Mouse (Mus musculus): Measurements from ENCODE around the gene Pdzd4. TPM values are rescaled to one million over a fixed set of nuclear protein-coding genes. Genes with fewer than 3 reads are reported as not detected.

Pdzd4 gene
- polyA plus RNA-seq (2015; fragmentation: Nextera tagmentation; extraction: Ambion mirVana), result 0.51 and 1.0 TPM in 2 replicates

DNA sequence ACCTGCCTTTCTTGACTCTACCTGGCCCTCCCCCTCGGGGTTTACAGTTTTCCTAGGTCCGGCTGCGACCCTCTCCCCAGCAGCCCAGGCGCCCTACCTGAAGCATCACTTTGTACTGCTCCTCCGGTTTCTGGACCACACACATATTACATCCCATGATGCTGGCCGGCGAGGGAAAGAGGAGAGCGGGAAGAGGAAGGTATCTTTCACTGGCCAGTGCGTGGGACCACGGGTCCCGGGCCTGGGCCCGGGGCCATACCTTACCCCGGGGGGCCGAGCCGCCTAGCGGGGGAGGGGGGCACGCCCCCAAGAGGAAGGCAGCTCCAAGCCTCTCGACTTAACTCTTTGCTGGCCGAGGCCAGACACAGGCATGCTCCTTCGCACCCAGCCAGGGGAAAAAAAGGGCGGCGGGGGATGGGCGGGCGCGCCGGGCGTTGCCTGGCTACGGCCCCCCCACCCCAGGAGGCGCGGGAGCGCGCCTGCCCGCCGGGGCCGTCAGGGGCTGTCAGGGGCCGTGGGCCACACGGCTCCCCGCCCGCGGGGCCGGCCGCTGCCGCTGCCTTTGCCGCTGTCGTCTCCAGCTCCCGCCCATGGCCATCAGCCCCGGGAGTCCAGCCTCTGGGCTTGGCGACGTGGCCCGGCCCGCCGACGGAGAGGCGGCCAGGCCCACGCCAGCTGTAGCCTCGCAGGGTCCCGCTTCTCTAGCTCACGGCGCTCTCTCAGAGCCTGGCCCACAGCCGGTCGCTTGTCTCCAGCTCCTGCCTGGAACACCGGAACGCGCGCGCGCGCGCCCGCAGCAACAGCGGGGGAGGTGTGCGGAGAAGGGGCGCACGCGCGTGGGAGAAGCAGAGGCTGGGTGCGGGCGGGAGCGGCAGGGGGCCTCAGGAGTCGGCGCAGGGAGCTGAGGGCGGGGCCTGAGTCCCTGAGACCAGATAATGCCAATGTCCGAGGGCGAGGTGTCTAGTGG is at the start of gene Pdzd4:
Pdzd4 (minus strand) TSS at position 785 of the 967 bp plus-strand sequence.
- WGBS, result 19% methylated on average over 72 of the region's 84 CpGs
- Histone ChIP-seq H3K9me3 (no peaks in the 10 kb centered on the region), H3K4me2 (peak within 1 kb of the TSS; percentile 65), H3K4me1 (peaks cover 10% of the 10 kb centered on the region; the same call in 1 of the 2 replicates), H3K36me3 (no peaks in the 10 kb centered on the region), H3K9ac (peak within 1 kb of the TSS; percentile 60), H3K27ac (peak within 1 kb of the TSS; percentile 65), H3K4me3 (peak within 1 kb of the TSS; percentile 61), H3K27me3 (peaks cover 22% of the 10 kb centered on the region)
- ATAC-seq (ENCODE audit: insufficient number of reproducible peaks, low FRiP score, low TSS enrichment, low read depth), result peak; percentile 74

DNA sequence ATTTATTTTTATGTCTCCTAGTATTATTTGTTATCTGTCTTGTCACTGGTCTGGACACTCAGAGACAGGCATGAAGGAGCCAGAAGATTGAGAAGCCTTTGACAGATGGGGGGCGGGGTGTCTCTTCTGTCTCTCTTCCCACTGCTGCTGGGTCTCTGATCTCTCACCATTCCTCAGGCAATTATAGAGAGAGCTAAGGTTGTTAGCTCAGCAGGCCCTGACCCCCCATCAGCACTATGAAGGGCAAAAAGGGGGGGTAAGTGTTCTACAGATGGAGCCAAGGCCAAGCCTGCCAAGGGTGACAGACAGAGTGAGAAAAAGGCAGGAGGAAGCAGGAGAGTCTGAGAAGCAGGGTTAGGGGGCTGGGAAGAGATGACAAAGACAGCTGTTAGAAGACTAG is 47.2 kb upstream of the Pdzd4 start:
- Histone ChIP-seq H3K4me1 (no peaks in the 10 kb centered on the region), H3K27ac (no peak overlapping the region), H3K4me2 (no peak overlapping the region), H3K27me3 (no peaks in the 10 kb centered on the region), H3K9me3 (no peaks in the 10 kb centered on the region), H3K9ac (no peak overlapping the region), H3K4me3 (no peak overlapping the region), H3K36me3 (no peaks in the 10 kb centered on the region)
- WGBS, result 58% methylated on average over 1 of the region's 1 CpGs
- no peak for ATAC-seq (ENCODE audit: insufficient number of reproducible peaks, low FRiP score, low TSS enrichment, low read depth)

DNA sequence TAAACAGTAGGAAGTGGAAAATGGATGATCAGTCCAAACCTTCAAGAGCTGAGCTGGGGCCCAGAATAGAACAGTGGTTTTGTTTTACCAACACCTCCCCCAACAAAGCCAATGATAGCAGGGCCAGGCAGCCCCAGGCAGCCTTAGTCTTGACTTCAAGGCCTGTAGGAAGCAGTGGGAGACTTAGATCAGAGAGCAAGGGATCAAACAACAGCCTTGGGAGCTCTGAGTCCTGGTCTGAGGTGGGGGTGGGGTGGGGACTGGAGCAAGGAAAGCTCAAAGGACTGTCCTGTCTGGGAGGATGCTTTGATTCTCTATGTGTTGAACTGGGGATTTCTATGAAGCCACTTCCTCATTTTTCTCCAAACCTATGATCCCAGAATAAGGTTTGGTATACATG is 46.7 kb upstream of the Pdzd4 start:
- no peaks in the 10 kb centered on the region for H3K36me3 ChIP-seq
- no peak overlapping the region for H3K27ac ChIP-seq
- H3K27me3 ChIP-seq, result no peaks in the 10 kb centered on the region
- no peak overlapping the region for H3K9ac ChIP-seq
- H3K9me3 ChIP-seq, result no peaks in the 10 kb centered on the region
- no peak for ATAC-seq (ENCODE audit: insufficient number of reproducible peaks, low FRiP score, low TSS enrichment, low read depth)
- H3K4me3 ChIP-seq, result no peak overlapping the region
- no peaks in the 10 kb centered on the region for H3K4me1 ChIP-seq
- no peak overlapping the region for H3K4me2 ChIP-seq

DNA sequence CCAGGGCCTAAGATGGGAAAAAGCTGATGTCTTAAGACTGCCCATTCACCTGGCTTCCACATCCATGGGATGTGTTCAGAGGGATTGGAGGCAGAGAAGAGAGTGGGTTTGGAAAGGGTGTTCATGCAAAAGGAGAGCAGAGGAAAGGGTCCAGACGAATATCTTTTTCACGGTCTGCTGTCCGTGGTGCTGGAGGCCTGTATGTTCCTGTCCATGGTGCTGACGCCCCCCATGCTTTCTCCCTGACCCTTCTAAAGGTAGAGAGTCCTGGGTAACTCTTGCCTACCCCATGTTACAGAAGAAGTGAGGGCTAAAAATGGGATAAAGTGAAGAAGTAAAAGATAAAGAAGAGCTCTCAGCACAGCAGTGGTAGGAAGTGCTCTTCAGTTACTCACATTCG is 44.6 kb upstream of the Pdzd4 start:
- Histone ChIP-seq H3K9me3 (no peaks in the 10 kb centered on the region), H3K27ac (no peak overlapping the region), H3K36me3 (no peaks in the 10 kb centered on the region), H3K4me3 (no peak overlapping the region), H3K4me1 (no peaks in the 10 kb centered on the region), H3K9ac (no peak overlapping the region), H3K4me2 (no peak overlapping the region), H3K27me3 (no peaks in the 10 kb centered on the region)
- no peak for ATAC-seq (ENCODE audit: insufficient number of reproducible peaks, low FRiP score, low TSS enrichment, low read depth)
- WGBS, result 13% methylated on average over 5 of the region's 5 CpGs

DNA sequence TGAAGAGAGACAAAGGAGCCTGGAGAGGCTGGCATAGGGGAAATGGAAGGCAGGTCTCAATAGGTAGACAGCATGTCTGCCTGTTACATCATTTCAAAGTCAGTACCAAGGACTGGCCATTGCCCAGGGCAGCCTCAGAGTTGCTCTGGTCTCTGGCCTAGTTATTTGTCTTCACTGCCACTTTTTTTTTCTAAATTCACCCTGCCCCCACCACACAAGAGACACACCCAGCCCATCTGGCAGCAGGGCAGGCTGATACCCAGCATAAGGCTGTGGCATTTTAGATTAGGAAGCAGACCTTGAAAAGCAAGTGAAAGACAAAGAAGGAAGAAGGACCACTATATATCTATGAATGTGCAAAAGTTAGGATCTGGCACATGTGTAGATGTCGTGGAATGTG is 43.1 kb upstream of the Pdzd4 start:
- Histone ChIP-seq H3K27ac (no peak overlapping the region), H3K4me2 (no peak overlapping the region), H3K9me3 (no peaks in the 10 kb centered on the region), H3K9ac (no peak overlapping the region), H3K4me3 (no peak overlapping the region), H3K36me3 (no peaks in the 10 kb centered on the region), H3K27me3 (no peaks in the 10 kb centered on the region), H3K4me1 (no peaks in the 10 kb centered on the region)
- 63% methylated on average over 1 of the region's 1 CpGs for WGBS
- ATAC-seq (ENCODE audit: insufficient number of reproducible peaks, low FRiP score, low TSS enrichment, low read depth), result no peak

DNA sequence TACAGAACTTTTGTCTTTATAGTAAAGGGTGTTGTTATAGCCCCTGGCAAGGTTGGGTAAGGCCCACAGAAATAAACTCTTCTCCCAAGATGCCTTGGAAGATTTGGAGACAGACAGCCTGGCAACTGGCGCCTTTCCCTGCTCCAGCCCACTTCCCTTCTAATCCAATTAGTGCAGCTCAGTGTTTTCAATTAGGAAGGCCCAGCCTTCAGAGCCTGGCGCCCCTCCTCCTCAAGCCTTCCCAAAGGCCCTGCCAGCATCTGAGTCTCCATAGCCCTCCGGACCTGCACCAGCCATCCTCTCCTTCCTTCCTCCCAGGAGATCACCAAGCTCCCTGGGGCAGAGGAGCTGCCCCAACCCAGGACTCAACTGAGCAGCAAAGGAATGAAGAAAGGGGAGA is 42.5 kb upstream of the Pdzd4 start:
- Histone ChIP-seq H3K4me2 (no peak overlapping the region), H3K27me3 (no peaks in the 10 kb centered on the region), H3K36me3 (no peaks in the 10 kb centered on the region), H3K27ac (no peak overlapping the region), H3K9ac (no peak overlapping the region), H3K9me3 (no peaks in the 10 kb centered on the region), H3K4me3 (no peak overlapping the region), H3K4me1 (no peaks in the 10 kb centered on the region)
- whole genome bisulfite sequencing, result 22% methylated on average over 3 of the region's 3 CpGs
- ATAC-seq (ENCODE audit: insufficient number of reproducible peaks, low FRiP score, low TSS enrichment, low read depth), result no peak

DNA sequence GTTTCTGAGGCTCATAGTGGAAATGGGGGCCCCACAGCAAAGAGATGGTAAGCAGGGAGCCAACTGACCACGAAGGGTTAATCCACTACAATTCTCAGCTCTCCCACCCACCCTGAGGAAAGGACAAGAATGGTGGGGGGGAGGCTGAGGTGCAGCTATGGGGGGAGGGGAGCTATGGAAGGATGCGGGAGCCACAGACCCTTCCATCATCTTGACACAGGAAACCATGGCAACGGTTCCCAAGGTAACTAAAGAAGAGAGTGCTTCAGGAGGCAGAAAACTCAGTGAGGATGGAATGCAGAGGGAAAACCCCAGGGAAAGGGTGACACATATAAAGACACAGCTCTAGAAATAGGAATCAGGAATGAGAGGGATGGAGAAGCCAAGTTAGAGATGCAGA is 39.9 kb upstream of the Pdzd4 start:
- no peaks in the 10 kb centered on the region for H3K27me3 ChIP-seq
- H3K4me2 ChIP-seq, result no peak overlapping the region
- no peak for ATAC-seq (ENCODE audit: insufficient number of reproducible peaks, low FRiP score, low TSS enrichment, low read depth)
- H3K36me3 ChIP-seq, result no peaks in the 10 kb centered on the region
- H3K4me1 ChIP-seq, result no peaks in the 10 kb centered on the region
- no peaks in the 10 kb centered on the region for H3K9me3 ChIP-seq
- H3K27ac ChIP-seq, result no peak overlapping the region
- no peak overlapping the region for H3K9ac ChIP-seq
- H3K4me3 ChIP-seq, result no peak overlapping the region
- WGBS, result 46% methylated on average over 3 of the region's 3 CpGs

DNA sequence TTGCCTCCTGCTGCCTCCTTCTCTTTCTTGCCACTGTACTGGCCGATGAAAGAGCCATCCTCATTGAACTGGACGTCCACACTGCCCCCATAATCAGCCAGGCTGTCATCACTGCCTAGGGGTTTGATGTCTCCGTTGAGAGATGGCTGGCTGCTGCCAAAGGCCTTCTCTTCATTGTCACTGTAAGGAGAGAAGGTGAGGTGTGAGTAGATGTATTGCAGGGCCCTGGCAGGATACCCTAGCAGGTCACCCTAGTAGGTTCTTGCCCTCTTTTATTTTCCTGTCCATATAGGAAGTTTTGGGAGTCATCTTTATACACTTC is 30.3 kb upstream of the Pdzd4 start:
- ATAC-seq (ENCODE audit: insufficient number of reproducible peaks, low FRiP score, low TSS enrichment, low read depth), result no peak
- no peak overlapping the region for H3K27ac ChIP-seq
- no peaks in the 10 kb centered on the region for H3K9me3 ChIP-seq
- no peak overlapping the region for H3K4me2 ChIP-seq
- no peaks in the 10 kb centered on the region for H3K4me1 ChIP-seq
- H3K27me3 ChIP-seq, result no peaks in the 10 kb centered on the region
- WGBS, result 67% methylated on average over 3 of the region's 3 CpGs
- no peak overlapping the region for H3K9ac ChIP-seq
- H3K36me3 ChIP-seq, result no peaks in the 10 kb centered on the region
- no peak overlapping the region for H3K4me3 ChIP-seq

DNA sequence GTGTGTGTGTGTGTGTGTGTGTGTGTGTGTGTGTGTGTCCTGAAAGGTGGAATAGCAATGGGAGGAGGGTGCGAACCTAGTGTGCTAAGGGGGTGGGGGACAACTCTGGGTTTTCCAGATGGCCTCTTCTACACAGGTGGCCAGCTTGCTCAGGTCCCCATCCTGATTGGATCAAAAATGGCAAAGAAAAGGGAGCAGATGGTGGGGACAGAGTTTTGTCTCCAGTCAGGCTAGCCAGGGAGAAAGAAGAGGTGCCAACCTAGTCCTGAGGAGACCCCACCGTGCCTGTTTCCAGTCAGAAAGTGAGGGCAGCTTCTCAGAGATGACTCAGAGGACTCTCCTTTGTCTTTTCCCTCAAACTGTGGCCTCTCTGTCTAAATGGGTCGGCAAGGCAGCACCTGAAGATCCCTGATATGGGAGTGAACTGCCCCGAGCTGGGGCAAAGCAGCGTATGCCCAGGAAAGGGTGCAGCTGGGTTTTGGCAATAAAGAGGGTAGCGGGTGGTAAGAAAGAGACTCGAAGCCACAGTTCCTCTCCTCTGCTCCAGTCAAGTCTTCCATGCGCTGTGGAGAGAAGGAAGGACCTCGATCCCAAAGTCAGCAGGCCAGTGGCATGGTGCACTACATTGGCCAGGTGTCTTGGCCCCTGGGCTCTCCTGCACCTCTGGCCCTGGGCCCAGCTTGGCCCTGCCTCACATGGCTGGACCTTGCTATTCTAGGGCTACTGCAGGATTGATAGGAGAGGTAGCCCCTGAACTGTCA is 29.7 kb upstream of the Pdzd4 start:
- no peak overlapping the region for H3K27ac ChIP-seq
- H3K9me3 ChIP-seq, result no peaks in the 10 kb centered on the region
- H3K9ac ChIP-seq, result no peak overlapping the region
- H3K4me1 ChIP-seq, result no peaks in the 10 kb centered on the region
- no peak for ATAC-seq (ENCODE audit: insufficient number of reproducible peaks, low FRiP score, low TSS enrichment, low read depth)
- H3K27me3 ChIP-seq, result no peaks in the 10 kb centered on the region
- no peaks in the 10 kb centered on the region for H3K36me3 ChIP-seq
- 86% methylated on average over 8 of the region's 9 CpGs for WGBS
- no peak overlapping the region for H3K4me3 ChIP-seq
- no peak overlapping the region for H3K4me2 ChIP-seq

DNA sequence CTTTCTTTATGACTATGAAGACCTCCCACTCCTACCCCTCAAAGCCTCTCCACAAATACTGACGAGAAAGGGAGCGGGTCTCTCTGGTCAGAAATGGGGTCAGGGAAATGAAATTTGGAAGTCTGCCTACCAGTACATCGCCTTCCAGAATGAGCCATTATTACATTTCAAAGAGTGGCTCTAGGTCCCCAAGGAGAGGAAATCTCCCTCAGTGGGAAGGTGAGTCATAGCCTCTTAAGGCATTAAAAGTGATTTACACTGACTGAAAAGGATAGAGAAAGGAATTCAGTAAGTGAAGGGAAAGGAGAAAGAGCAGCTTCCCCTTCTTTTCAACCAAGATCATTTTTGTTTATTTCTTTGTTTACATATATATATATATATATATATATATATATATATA is 11.9 kb upstream of the Pdzd4 start:
- WGBS, result 78% methylated on average over 3 of the region's 3 CpGs
- Histone ChIP-seq H3K4me1 (no peaks in the 10 kb centered on the region), H3K27me3 (no peaks in the 10 kb centered on the region), H3K9me3 (no peaks in the 10 kb centered on the region), H3K4me2 (no peak overlapping the region), H3K27ac (no peak overlapping the region), H3K9ac (no peak overlapping the region), H3K36me3 (no peaks in the 10 kb centered on the region), H3K4me3 (no peak overlapping the region)
- ATAC-seq (ENCODE audit: insufficient number of reproducible peaks, low FRiP score, low TSS enrichment, low read depth), result no peak

DNA sequence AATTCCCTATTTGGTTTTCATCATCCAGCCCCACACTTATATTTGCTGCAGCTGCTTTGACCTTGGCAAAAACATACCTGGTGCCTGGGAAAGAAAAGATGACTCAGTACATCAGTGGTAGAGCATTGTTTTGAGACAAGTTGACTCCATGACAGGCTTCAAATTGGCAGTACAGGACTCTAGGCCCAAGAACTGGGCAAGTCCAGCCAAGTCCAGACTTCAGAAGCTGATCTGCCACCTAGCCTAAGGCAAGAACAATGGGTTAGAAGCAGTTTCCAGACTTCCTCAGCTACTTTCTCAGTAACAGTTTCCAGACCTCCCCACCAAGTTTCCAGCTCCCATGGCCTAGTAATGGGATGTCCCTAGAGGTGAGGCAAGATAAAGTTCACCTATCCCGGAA is 11.0 kb upstream of the Pdzd4 start:
- no peak overlapping the region for H3K4me3 ChIP-seq
- H3K9me3 ChIP-seq, result no peaks in the 10 kb centered on the region
- no peak overlapping the region for H3K4me2 ChIP-seq
- no peak overlapping the region for H3K9ac ChIP-seq
- WGBS, result 87% methylated on average over 1 of the region's 1 CpGs
- H3K4me1 ChIP-seq, result no peaks in the 10 kb centered on the region
- no peaks in the 10 kb centered on the region for H3K27me3 ChIP-seq
- no peaks in the 10 kb centered on the region for H3K36me3 ChIP-seq
- H3K27ac ChIP-seq, result no peak overlapping the region
- ATAC-seq (ENCODE audit: insufficient number of reproducible peaks, low FRiP score, low TSS enrichment, low read depth), result no peak

DNA sequence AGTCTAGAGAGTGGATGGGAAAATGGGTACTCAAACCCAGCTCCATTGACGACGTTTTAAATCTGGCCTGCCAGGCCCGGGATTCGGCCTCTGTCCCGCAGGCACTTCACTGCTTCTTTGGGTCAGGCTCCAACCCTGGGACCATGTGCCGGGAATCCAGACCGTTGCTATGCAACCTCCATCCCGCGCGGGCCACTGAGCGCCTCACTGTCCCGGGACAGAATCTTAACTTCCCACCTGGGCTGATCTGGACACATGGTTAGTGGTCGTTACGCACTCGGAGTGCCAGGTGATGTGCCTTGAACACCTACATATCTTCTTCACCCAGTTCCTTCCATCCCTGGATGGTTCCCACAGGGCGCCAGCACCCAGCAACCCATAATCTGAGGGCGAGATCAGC is 1.0 kb downstream of the Pdzd4 start:
- Histone ChIP-seq H3K4me3 (peak overlapping the region; percentile 61), H3K27me3 (peaks cover 22% of the 10 kb centered on the region), H3K36me3 (no peaks in the 10 kb centered on the region), H3K9ac (no peak overlapping the region), H3K4me2 (peak overlapping the region; percentile 65), H3K27ac (no peak overlapping the region), H3K9me3 (no peaks in the 10 kb centered on the region), H3K4me1 (peaks cover 10% of the 10 kb centered on the region; the same call in 1 of the 2 replicates)
- ATAC-seq (ENCODE audit: insufficient number of reproducible peaks, low FRiP score, low TSS enrichment, low read depth), result no peak
- 17% methylated on average over 17 of the region's 17 CpGs for WGBS

Data from limb, embryonic 15.5 days (tissue).